Comparison of ENCODE assay signal across 27 mouse cellular contexts in genomic region chr11:79110446-79110845, GRCm38 (mm10). TPM values are rescaled to one million over a fixed set of nuclear protein-coding genes. Genes with fewer than 3 reads are reported as not detected.
DNase-seq lines count a peak whose midpoint lies in the region; ATAC-seq and TF ChIP-seq lines count a peak whose summit lies in the region.
"Had no signal": no experiment of that assay in that cellular context is flagged by ENCODE, and none has a peak within 500 bp of the region (broad histone marks: within the 10 kb centered on the region; RNA-seq: fewer than 3 reads in every experiment).

No protein-coding gene starts in this region.

- TF ChIP-seq EP300 in stomach, postnatal 0 days (optimal IDR thresholded peaks at IDR 0.05), result no peak

- no peaks in the 10 kb centered on the region for H3K27me3 ChIP-seq in heart, embryonic 15.5 days
- H3K27me3 ChIP-seq in heart, embryonic 11.5 days (ENCODE audit: control insufficient read depth, insufficient read depth, low read length), result no peaks in the 10 kb centered on the region
- no peaks in the 10 kb centered on the region for H3K27me3 ChIP-seq in lung, embryonic 15.5 days
- no peaks in the 10 kb centered on the region for H3K27me3 ChIP-seq in stomach, postnatal 0 days (ENCODE audit: control insufficient read depth, insufficient read depth, low read length)
- H3K27me3 ChIP-seq: CH12.LX; embryonic facial prominence, embryonic 12.5 days; hindbrain, embryonic 13.5 days; limb, embryonic 12.5 days; midbrain, embryonic 15.5 days; neural tube, embryonic 15.5 days had no signal

- no peak overlapping the region for H3K4me3 ChIP-seq in heart, embryonic 15.5 days
- no peak overlapping the region for H3K4me3 ChIP-seq in heart, embryonic 11.5 days (ENCODE audit: low read depth, low read length)
- H3K4me3 ChIP-seq in lung, embryonic 15.5 days, result no peak overlapping the region
- no peak overlapping the region for H3K4me3 ChIP-seq in stomach, postnatal 0 days (ENCODE audit: low read depth, low read length)
- H3K4me3 ChIP-seq: embryonic facial prominence, embryonic 12.5 days; hindbrain, embryonic 13.5 days; limb, embryonic 12.5 days; midbrain, embryonic 10.5 days; midbrain, embryonic 15.5 days; neural tube, embryonic 15.5 days had no signal

- peaks cover 48% of the 10 kb centered on the region for H3K4me1 ChIP-seq in heart, embryonic 15.5 days (replicated peaks)
- peaks cover 24% of the 10 kb centered on the region for H3K4me1 ChIP-seq in heart, embryonic 11.5 days (ENCODE audit: control insufficient read depth, insufficient read depth, low read length)
- H3K4me1 ChIP-seq in lung, embryonic 15.5 days, result peaks cover 24% of the 10 kb centered on the region
- H3K4me1 ChIP-seq in stomach, postnatal 0 days (replicated peaks; ENCODE audit: control insufficient read depth, insufficient read depth), result 0 out of 2 replicates have a peak, but pooled peaks cover 4% of the 10 kb centered on the region

- no peak overlapping the region for H3K9ac ChIP-seq in heart, embryonic 15.5 days
- no peak overlapping the region for H3K9ac ChIP-seq in heart, embryonic 11.5 days (ENCODE audit: low read depth, low read length)
- H3K9ac ChIP-seq in lung, embryonic 15.5 days, result no peak overlapping the region
- H3K9ac ChIP-seq in stomach, postnatal 0 days (ENCODE audit: low read length), result no peak overlapping the region
- H3K9ac ChIP-seq: embryonic facial prominence, embryonic 12.5 days; hindbrain, embryonic 13.5 days; limb, embryonic 12.5 days; midbrain, embryonic 15.5 days; neural tube, embryonic 15.5 days had no signal

- H3K36me3 ChIP-seq in heart, embryonic 15.5 days, result no peaks in the 10 kb centered on the region
- no peaks in the 10 kb centered on the region; the same call in 1 of the 2 replicates for H3K36me3 ChIP-seq in heart, embryonic 11.5 days (ENCODE audit: control insufficient read depth, insufficient read depth, low read length)
- H3K36me3 ChIP-seq in lung, embryonic 15.5 days, result no peaks in the 10 kb centered on the region
- no peaks in the 10 kb centered on the region for H3K36me3 ChIP-seq in stomach, postnatal 0 days (ENCODE audit: control insufficient read depth, insufficient read depth, low read length)
- H3K36me3 ChIP-seq: embryonic facial prominence, embryonic 12.5 days; hindbrain, embryonic 13.5 days; limb, embryonic 12.5 days; midbrain, embryonic 10.5 days; midbrain, embryonic 15.5 days; neural tube, embryonic 15.5 days had no signal

- DNase-seq in lung, postnatal 36 days, result no peak
- DNase-seq in NIH3T3 (ENCODE audit: low read depth), result peak; percentile 57
- no peak for DNase-seq in stomach, postnatal 0 days (ENCODE audit: low spot score)
- DNase-seq: adrenal gland, postnatal 10 days; cerebellum, adult 11 months; cerebellum, adult 9-11 months; embryo, embryonic 11 days; heart, postnatal 4 days; kidney, adult 8-10 months; layer of hippocampus, adult 9-11 months; retina, postnatal 1 day; right cerebral cortex, postnatal 14 days had no signal

- TF ChIP-seq CTCF in stomach, postnatal 0 days (IDR thresholded peaks at IDR 0.05; ENCODE audit: low read depth), result no peak

- 66% methylated on average over 4 of the region's 4 CpGs for WGBS in heart, embryonic 15.5 days
- WGBS in heart, embryonic 11.5 days (ENCODE audit: insufficient replicate concordance), result 73% methylated on average over 4 of the region's 4 CpGs
- 36% methylated on average over 4 of the region's 4 CpGs for WGBS in lung, embryonic 15.5 days
- WGBS in stomach, postnatal 0 days, result 49% methylated on average over 4 of the region's 4 CpGs

- peak overlapping the region; percentile 37 for H3K27ac ChIP-seq in heart, embryonic 15.5 days
- no peak overlapping the region for H3K27ac ChIP-seq in heart, embryonic 11.5 days (ENCODE audit: low read depth, low read length)
- 0 out of 2 replicates have a peak overlapping the region, but pooled peaks have one; percentile 48 for H3K27ac ChIP-seq in lung, embryonic 15.5 days
- peak overlapping the region; percentile 30; the same call in 1 of the 2 replicates for H3K27ac ChIP-seq in stomach, postnatal 0 days (replicated peaks)
- H3K27ac ChIP-seq: embryonic facial prominence, embryonic 12.5 days; hindbrain, embryonic 13.5 days; kidney, postnatal 0 days; limb, embryonic 12.5 days; macrophage; midbrain, embryonic 10.5 days; midbrain, embryonic 15.5 days; neural tube, embryonic 15.5 days had no signal

- H3K9me3 ChIP-seq in heart, embryonic 15.5 days (replicated peaks), result no peaks in the 10 kb centered on the region
- H3K9me3 ChIP-seq in heart, embryonic 11.5 days (replicated peaks; ENCODE audit: control insufficient read depth, low read length), result no peaks in the 10 kb centered on the region
- H3K9me3 ChIP-seq in lung, embryonic 15.5 days, result no peaks in the 10 kb centered on the region
- H3K9me3 ChIP-seq in stomach, postnatal 0 days (ENCODE audit: control insufficient read depth, low read length), result no peaks in the 10 kb centered on the region
- H3K9me3 ChIP-seq: embryonic facial prominence, embryonic 12.5 days; hindbrain, embryonic 13.5 days; limb, embryonic 12.5 days; midbrain, embryonic 10.5 days; midbrain, embryonic 15.5 days; neural tube, embryonic 15.5 days had no signal

- no peak for ATAC-seq in heart, embryonic 15.5 days (replicated peaks; ENCODE audit: insufficient number of reproducible peaks, insufficient read depth, low FRiP score, low read depth)
- ATAC-seq in heart, embryonic 11.5 days (replicated peaks; ENCODE audit: insufficient number of reproducible peaks, low FRiP score, low TSS enrichment), result no peak
- no peak for ATAC-seq in lung, embryonic 15.5 days (ENCODE audit: borderline replicate concordance, extremely low read depth, low FRiP score, low TSS enrichment)
- no peak for ATAC-seq in stomach, postnatal 0 days (ENCODE audit: low FRiP score, low TSS enrichment)
- ATAC-seq: forebrain, embryonic 14.5 days; intestine, embryonic 16.5 days; midbrain, embryonic 15.5 days had no signal

- H3K4me2 ChIP-seq in heart, embryonic 15.5 days, result no peak overlapping the region
- H3K4me2 ChIP-seq in heart, embryonic 11.5 days, result no peak overlapping the region
- no peak overlapping the region for H3K4me2 ChIP-seq in lung, embryonic 15.5 days
- H3K4me2 ChIP-seq in stomach, postnatal 0 days (replicated peaks; ENCODE audit: low read depth), result no peak overlapping the region
- H3K4me2 ChIP-seq: embryonic facial prominence, embryonic 12.5 days; hindbrain, embryonic 13.5 days; limb, embryonic 12.5 days; liver, embryonic 11.5 days; midbrain, embryonic 15.5 days; neural tube, embryonic 15.5 days had no signal

RNA-seq across cellular contexts. Expression of gene Ksr1, which starts 35.8 kb away (rescaled TPM):
- polyA plus RNA-seq in heart, embryonic 15.5 days (2015; fragmentation: Nextera tagmentation; extraction: Ambion mirVana), result 3.2 and 4.1 TPM in 2 replicates
- polyA plus RNA-seq in heart, embryonic 11.5 days (2014; fragmentation: Nextera tagmentation; extraction: Ambion mirVana), result 4.4 and 4.6 TPM in 2 replicates
- polyA plus RNA-seq in lung, embryonic 15.5 days (2015; fragmentation: Nextera tagmentation; extraction: Ambion mirVana), result 2.0 and 2.8 TPM in 2 replicates
- 0.67 and 0.94 TPM in 2 replicates for polyA plus RNA-seq in stomach, postnatal 0 days (2015; fragmentation: Nextera tagmentation; extraction: Ambion mirVana)
